8 mouse cellular contexts compared by ENCODE assay signal in the genomic region with DNA sequence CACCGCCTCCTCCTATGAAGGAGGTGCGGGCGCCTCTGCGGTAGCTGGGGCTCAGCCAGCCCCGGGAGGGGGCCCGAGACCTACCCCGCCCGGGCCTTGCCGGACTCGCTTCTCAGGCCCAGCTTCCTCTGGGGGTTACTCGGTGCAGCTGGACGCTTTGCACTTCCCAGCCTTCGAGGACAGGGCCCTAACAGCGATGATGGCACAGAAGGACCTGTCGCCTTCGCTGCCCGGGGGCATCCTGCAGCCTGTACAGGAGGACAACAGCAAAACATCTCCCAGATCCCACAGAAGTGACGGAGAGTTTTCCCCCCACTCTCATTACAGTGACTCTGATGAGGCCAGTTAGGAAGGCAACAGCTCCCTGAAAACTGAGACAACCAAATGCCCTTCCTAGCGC. TPM values are rescaled to one million over a fixed set of nuclear protein-coding genes. Genes with fewer than 3 reads are reported as not detected.
DNase-seq lines count a peak whose midpoint lies in the region; ATAC-seq and TF ChIP-seq lines count a peak whose summit lies in the region.

No protein-coding gene starts in this region.

- WGBS in limb, embryonic 13.5 days, result under 1% methylated on average over 19 of the region's 19 CpGs
- WGBS in stomach, embryonic 15.5 days, result 1% methylated on average over 19 of the region's 19 CpGs
- WGBS in thymus, adult 2 months, result 5% methylated on average over 19 of the region's 19 CpGs

- H3K4me3 ChIP-seq in limb, embryonic 13.5 days, result peak overlapping the region; percentile 46
- peak overlapping the region; percentile 40 for H3K4me3 ChIP-seq in stomach, embryonic 15.5 days (replicated peaks)
- H3K4me3 ChIP-seq in thymus, adult 2 months (ENCODE audit: control insufficient read depth, insufficient read depth, low read length), result no peak overlapping the region

- no peak for ATAC-seq in limb, embryonic 13.5 days (ENCODE audit: low FRiP score, low read depth)
- ATAC-seq in stomach, embryonic 15.5 days (ENCODE audit: insufficient read depth, low FRiP score, low read depth), result no peak
- no peak for ATAC-seq in erythroblast, adult 5-6 weeks (replicated peaks; ENCODE audit: low FRiP score, poor library complexity, severe bottlenecking)

- DNase-seq in cerebellum, postnatal 14 days, result peak; percentile 24 to 34
- no peak for DNase-seq in cerebellum, adult 9-11 months
- peak; percentile 46 for DNase-seq in retina, postnatal 1 day
- DNase-seq in retina, embryonic 14.5 days (ENCODE audit: low spot score), result no peak
- no peak for DNase-seq in thymus, adult 2 months

- peaks cover 82% of the 10 kb centered on the region for H3K27me3 ChIP-seq in limb, embryonic 13.5 days
- H3K27me3 ChIP-seq in stomach, embryonic 15.5 days (replicated peaks), result peaks cover 72% of the 10 kb centered on the region
- peaks cover 7% of the 10 kb centered on the region; the same call in 1 of the 2 replicates for H3K27me3 ChIP-seq in thymus, adult 2 months (ENCODE audit: control insufficient read depth, insufficient read depth, low read length)

- no peaks in the 10 kb centered on the region for H3K9me3 ChIP-seq in limb, embryonic 13.5 days
- no peaks in the 10 kb centered on the region for H3K9me3 ChIP-seq in stomach, embryonic 15.5 days

- no peak overlapping the region for H3K27ac ChIP-seq in limb, embryonic 13.5 days
- no peak overlapping the region for H3K27ac ChIP-seq in stomach, embryonic 15.5 days
- no peak overlapping the region for H3K27ac ChIP-seq in thymus, adult 2 months (ENCODE audit: control insufficient read depth, insufficient read depth, low read length)

- H3K9ac ChIP-seq in limb, embryonic 13.5 days, result no peak overlapping the region
- no peak overlapping the region for H3K9ac ChIP-seq in stomach, embryonic 15.5 days

- peaks cover 38% of the 10 kb centered on the region for H3K4me1 ChIP-seq in limb, embryonic 13.5 days
- peaks cover 24% of the 10 kb centered on the region for H3K4me1 ChIP-seq in stomach, embryonic 15.5 days
- H3K4me1 ChIP-seq in thymus, adult 2 months (replicated peaks; ENCODE audit: control insufficient read depth, insufficient read depth, low read length), result no peaks in the 10 kb centered on the region

- H3K36me3 ChIP-seq in limb, embryonic 13.5 days, result no peaks in the 10 kb centered on the region
- no peaks in the 10 kb centered on the region for H3K36me3 ChIP-seq in stomach, embryonic 15.5 days
- no peaks in the 10 kb centered on the region for H3K36me3 ChIP-seq in thymus, adult 2 months (ENCODE audit: control insufficient read depth, insufficient read depth, low read length)

- TF ChIP-seq CTCF in thymus, adult 2 months (IDR thresholded peaks at IDR 0.05; ENCODE audit: borderline replicate concordance, control insufficient read depth, extremely low read depth, insufficient read depth, low read length, poor library complexity), result no peak

- TF ChIP-seq POLR2A in thymus, adult 2 months (IDR thresholded peaks at IDR 0.05; ENCODE audit: control insufficient read depth, extremely low read depth, insufficient read depth, low read length, poor library complexity), result no peak

- H3K4me2 ChIP-seq in limb, embryonic 13.5 days (replicated peaks), result peak overlapping the region; percentile 84
- peak overlapping the region; percentile 72 for H3K4me2 ChIP-seq in stomach, embryonic 15.5 days

RNA-seq across cellular contexts. Expression of gene Atoh1, which starts 1.1 kb away (rescaled TPM):
- 0.06 TPM in 1 of 2 replicates, not detected in the other for polyA plus RNA-seq in limb, embryonic 13.5 days (2015; fragmentation: Nextera tagmentation; extraction: Ambion mirVana)
- 1.3 and 1.8 TPM in 2 replicates for polyA plus RNA-seq in stomach, embryonic 15.5 days (2015; fragmentation: Nextera tagmentation; extraction: Ambion mirVana)
- polyA plus RNA-seq in thymus, adult 2 months (2012; rRNA removed), result 0.07 and 0.13 TPM in 2 replicates
- not detected in 2 replicates for total RNA-seq in erythroblast, adult 5-6 weeks (2015; ENCODE audit: low replicate concordance)
- not detected in 2 replicates for total RNA-seq in erythroblast, adult 5-6 weeks (2017; ENCODE audit: low replicate concordance)

Comparison
In these comparisons a context has a peak if more than half of its experiments do, and no peak if none do; other contexts are left out.
1. DNase-seq: peak in cerebellum, postnatal 14 days (2 of 2) and retina, postnatal 1 day (single experiment); none in cerebellum, adult 9-11 months (single experiment), retina, embryonic 14.5 days (single experiment) and thymus, adult 2 months (single experiment).